Mouse (Mus musculus) CD4-positive, CD25-positive, alpha-beta regulatory T cell (primary cell): ENCODE data around the gene Mndal. TPM values are rescaled to one million over a fixed set of nuclear protein-coding genes. Genes with fewer than 3 reads are reported as not detected.

ENCODE experiments used
- polyA plus RNA-seq: library from polyadenylated mRNA; unstranded; fragments of 100-300 nt; shearing (Covaris generic); gene quantifications from one replicate; pipeline ENCODE4 v1.2.1, GENCODE M21; 2017

Gene Mndal
- polyA plus RNA-seq: 503 TPM

DNA sequence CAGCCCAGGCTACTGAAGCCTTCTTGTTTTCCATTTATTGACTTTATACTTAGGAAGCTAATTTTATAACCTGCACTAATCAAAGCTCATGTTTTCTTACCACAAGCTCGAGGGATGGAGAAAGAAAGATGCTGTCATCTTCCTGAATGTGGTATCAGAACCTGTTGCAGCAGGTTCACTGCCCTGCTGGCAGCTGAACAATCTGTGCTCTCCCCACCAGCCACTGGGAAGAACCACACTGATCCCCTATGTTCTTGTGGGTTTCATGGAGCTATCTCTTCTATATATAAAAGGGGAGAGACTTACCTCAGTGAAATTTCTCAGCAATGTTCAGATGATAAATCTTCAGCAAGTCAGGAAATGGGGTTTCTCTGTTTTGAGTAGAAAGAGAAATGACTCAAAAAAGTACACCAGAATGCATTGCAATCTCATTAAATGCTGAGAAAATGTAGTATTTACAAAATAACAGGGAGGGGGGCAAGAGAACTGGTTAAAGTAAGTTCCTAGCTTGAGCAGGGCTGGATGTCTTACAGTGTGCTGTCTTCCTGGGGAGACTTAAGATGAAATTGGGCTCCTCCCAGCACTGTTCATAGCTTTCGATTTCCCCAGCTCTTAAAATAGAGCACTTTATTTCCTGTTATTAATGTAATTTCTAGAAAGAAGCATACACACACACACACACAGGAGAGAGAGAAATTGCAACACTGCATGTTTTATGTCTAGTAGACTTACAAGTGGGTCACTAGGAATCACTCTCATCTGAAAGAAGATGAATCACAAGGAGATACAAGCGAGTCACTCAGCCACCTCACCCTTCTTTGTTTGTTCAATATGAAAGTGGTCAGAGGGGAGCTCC lies at the start of gene Mndal, which contains the start of gene Ifi203:
Gene Mndal, minus strand, starts transcription at position 568 of the 856 bp plus-strand sequence.
Gene Ifi203, minus strand, starts transcription at position 749 of the 856 bp plus-strand sequence.

GRCm38 (mm10) chr1:173982694-173983305 lies 40.5 kb upstream of the Mndal start, which contains the start of gene Ifi202b:
Gene Ifi202b, minus strand, starts transcription at chr1:173982744.

GRCm38 (mm10) chr1:173912548-173913255 lies 29.6 kb downstream of the Mndal start, which contains the start of gene Ifi211:
Gene Ifi211, minus strand, starts transcription at chr1:173913046.

Other genes starting within 250 kb of the Mndal start
- gene Ifi207, start 200.7 kb downstream of the Mndal start, polyA plus RNA-seq: 0.14 TPM
- gene Ifi204, start 175.5 kb downstream of the Mndal start, polyA plus RNA-seq: 0.50 TPM
- 1.0 TPM for gene Ifi211, start 29.4 kb downstream of the Mndal start, polyA plus RNA-seq
- gene Ifi203, start 181 bp upstream of the Mndal start, polyA plus RNA-seq: 381 TPM
- not detected for gene Ifi202b, start 40.3 kb upstream of the Mndal start, polyA plus RNA-seq
- gene Ifi205, start 89.3 kb upstream of the Mndal start, polyA plus RNA-seq: 0.24 TPM
- gene Olfr433, start 98.2 kb upstream of the Mndal start, polyA plus RNA-seq: 0.07 TPM
- gene Olfr432, start 106.7 kb upstream of the Mndal start, polyA plus RNA-seq: 0.24 TPM
- gene Olfr430, start 124.1 kb upstream of the Mndal start, polyA plus RNA-seq: not detected
- not detected for gene Olfr429, start 141.8 kb upstream of the Mndal start, polyA plus RNA-seq
- gene Olfr427, start 154.4 kb upstream of the Mndal start, polyA plus RNA-seq: not detected
- not detected for gene Olfr231, start 178.7 kb upstream of the Mndal start, polyA plus RNA-seq
- gene Olfr424, start 189.0 kb upstream of the Mndal start, polyA plus RNA-seq: not detected
- gene Olfr420, start 213.1 kb upstream of the Mndal start, polyA plus RNA-seq: not detected
- gene Spta1, start 230.3 kb upstream of the Mndal start, polyA plus RNA-seq: not detected